Mouse (Mus musculus) MEL (cell line): ENCODE results near the gene Psmd9. TPM values are rescaled to one million over a fixed set of nuclear protein-coding genes. Genes with fewer than 3 reads are reported as not detected.
A peak's percentile ranks its signal among the peaks of the same experiment; 100 is the strongest.

Experiments used
- DNase-seq: peaks from one replicate; pipeline ENCODE4 v3.0.0; 2011; ENCODE audit warnings: low read depth, low spot score
- H3K27ac ChIP-seq: 2 replicates; pipeline ENCODE4 v1.5.1; 2012; ENCODE audit warnings: low read depth, mild to moderate bottlenecking, control low read depth, low read length, moderate library complexity; ENCODE audit not compliant: control insufficient read depth
- H3K27me3 ChIP-seq, 2 experiments: fragments of 150-350 bp in 1 of 2; sonication (generic) in 1 of 2; 2 replicates each; pipeline ENCODE4 v1.6.1; 2012; ENCODE audit warnings: low read length in 2 of 2, mild to moderate bottlenecking in 2 of 2, improper control_type of control experiment in 1 of 2, moderate library complexity in 1 of 2; ENCODE audit not compliant: insufficient read depth in 2 of 2, control insufficient read depth in 1 of 2
- H3K36me3 ChIP-seq, 2 experiments: 2 replicates each; pipeline ENCODE4 v1.6.1; 2012 to 2014; ENCODE audit warnings: low read length in 2 of 2, improper control_type of control experiment in 1 of 2, inconsistent platforms in 1 of 2, mild to moderate bottlenecking in 1 of 2; ENCODE audit not compliant: insufficient read depth in 2 of 2, control insufficient read depth in 1 of 2
- H3K4me1 ChIP-seq, 2 experiments: fragments of 150-350 bp in 1 of 2; sonication (generic) in 1 of 2; 2 replicates each; pipeline ENCODE4 v1.6.1; 2012; ENCODE audit warnings: low read length in 2 of 2, improper control_type of control experiment in 1 of 2, mild to moderate bottlenecking in 1 of 2; ENCODE audit not compliant: insufficient read depth in 2 of 2, control insufficient read depth in 1 of 2
- H3K4me3 ChIP-seq, 2 experiments: fragments of 150-350 bp in 1 of 2; sonication (generic) in 1 of 2; 2 replicates each; pipeline ENCODE4 v1.5.1; 2012; ENCODE audit warnings: low read depth in 2 of 2, low read length in 2 of 2, mild to moderate bottlenecking in 2 of 2, moderate library complexity in 2 of 2, control low read depth in 1 of 2, improper control_type of control experiment in 1 of 2; ENCODE audit not compliant: control insufficient read depth in 1 of 2, insufficient read depth in 1 of 2
- H3K79me2 ChIP-seq: 2 replicates; pipeline ENCODE4 v1.6.1; 2012; ENCODE audit warnings: mild to moderate bottlenecking, low read length, moderate library complexity; ENCODE audit not compliant: control insufficient read depth, poor library complexity, insufficient read depth
- H3K9ac ChIP-seq: 2 replicates; pipeline ENCODE4 v1.6.1; 2012; ENCODE audit warnings: low read depth, mild to moderate bottlenecking, control low read depth, low read length, moderate library complexity; ENCODE audit not compliant: control insufficient read depth, poor library complexity, severe bottlenecking
- H3K9me3 ChIP-seq: fragments of 150-350 bp; sonication (generic); replicated peaks from 2 replicates; pipeline ENCODE4 v1.6.1; 2012; ENCODE audit warnings: mild to moderate bottlenecking, low read length, improper control_type of control experiment, moderate library complexity; ENCODE audit not compliant: insufficient read depth
- CHD1 ChIP-seq: IDR thresholded peaks from 2 replicates; pipeline ENCODE4 v1.6.1; 2012; ENCODE audit warnings: low read depth, mild to moderate bottlenecking, inconsistent platforms, low read length, improper control_type of control experiment
- CHD2 ChIP-seq: IDR thresholded peaks from 2 replicates; pipeline ENCODE4 v1.6.1; 2011; ENCODE audit warnings: low read length, improper control_type of control experiment
- CTCF ChIP-seq, 3 experiments: IDR thresholded peaks in 2 of 3; conservative IDR thresholded peaks in 1 of 3; 2 replicates each; pipeline ENCODE4 v1.5.1; 2011 to 2012; ENCODE audit warnings: low read length in 3 of 3, low read depth in 2 of 3, mild to moderate bottlenecking in 2 of 3, improper control_type of control experiment in 1 of 3, inconsistent platforms in 1 of 3, mixed read lengths in 1 of 3, moderate library complexity in 1 of 3; ENCODE audit not compliant: control insufficient read depth in 1 of 3, insufficient read depth in 1 of 3, poor library complexity in 1 of 3, severe bottlenecking in 1 of 3
- E2F4 ChIP-seq: IDR thresholded peaks from 2 replicates; pipeline ENCODE4 v1.6.1; 2011; ENCODE audit warnings: low read depth, low read length, improper control_type of control experiment, borderline replicate concordance
- ELF1 ChIP-seq: IDR thresholded peaks from 2 replicates; pipeline ENCODE4 v1.6.1; 2014; ENCODE audit warnings: low read depth, mild to moderate bottlenecking, inconsistent platforms, low read length, improper control_type of control experiment, moderate library complexity
- GABPA ChIP-seq: IDR thresholded peaks from 2 replicates; pipeline ENCODE4 v1.6.1; 2012; ENCODE audit warnings: low read depth, mild to moderate bottlenecking, inconsistent platforms, low read length, improper control_type of control experiment, moderate library complexity
- HCFC1 ChIP-seq: IDR thresholded peaks from 2 replicates; pipeline ENCODE4 v1.6.1; 2012; ENCODE audit warnings: low read depth, mild to moderate bottlenecking, inconsistent platforms, low read length, improper control_type of control experiment, moderate library complexity
- JUND ChIP-seq: IDR thresholded peaks from 2 replicates; pipeline ENCODE4 v1.6.1; 2011; ENCODE audit warnings: low read depth, mild to moderate bottlenecking, improper control_type of control experiment, low read length
- KAT2A ChIP-seq: conservative IDR thresholded peaks from 2 replicates; pipeline ENCODE4 v1.6.1; 2012; ENCODE audit warnings: low read depth, low read length, improper control_type of control experiment, inconsistent platforms
- MAZ ChIP-seq: IDR thresholded peaks from 2 replicates; pipeline ENCODE4 v1.6.1; 2012; ENCODE audit warnings: low read depth, mild to moderate bottlenecking, inconsistent platforms, low read length, improper control_type of control experiment
- MEF2A ChIP-seq: IDR thresholded peaks from 2 replicates; pipeline ENCODE4 v1.6.1; 2014; ENCODE audit warnings: low read depth, mild to moderate bottlenecking, inconsistent platforms, low read length, improper control_type of control experiment; ENCODE audit not compliant: poor library complexity, insufficient replicate concordance, severe bottlenecking; ENCODE audit errors: extremely low read depth
- MXI1 ChIP-seq: IDR thresholded peaks from 2 replicates; pipeline ENCODE4 v1.6.1; 2011; ENCODE audit warnings: mild to moderate bottlenecking, low read depth, low read length, improper control_type of control experiment
- MYB ChIP-seq: IDR thresholded peaks from 2 replicates; pipeline ENCODE4 v1.6.1; 2011; ENCODE audit warnings: mild to moderate bottlenecking, low read depth, low read length, improper control_type of control experiment
- NELFE ChIP-seq: IDR thresholded peaks from 2 replicates; pipeline ENCODE4 v1.6.1; 2011; ENCODE audit warnings: low read depth, low read length, improper control_type of control experiment
- POLR2A ChIP-seq, 2 experiments: IDR thresholded peaks; 2 replicates each; pipeline ENCODE4 v1.6.1; 2011 to 2012; ENCODE audit warnings: low read length in 2 of 2, mild to moderate bottlenecking in 2 of 2, control low read depth in 1 of 2, improper control_type of control experiment in 1 of 2, low read depth in 1 of 2, moderate library complexity in 1 of 2; ENCODE audit not compliant: control insufficient read depth in 1 of 2, insufficient read depth in 1 of 2, poor library complexity in 1 of 2
- POLR2AphosphoS2 ChIP-seq: IDR thresholded peaks from 2 replicates; pipeline ENCODE4 v1.6.1; 2011; ENCODE audit warnings: low read length, improper control_type of control experiment
- SIN3A ChIP-seq: IDR thresholded peaks from 2 replicates; pipeline ENCODE4 v1.6.1; 2012; ENCODE audit warnings: low read length, improper control_type of control experiment, inconsistent platforms
- SMC3 ChIP-seq: IDR thresholded peaks from 2 replicates; pipeline ENCODE4 v1.6.1; 2011; ENCODE audit warnings: low read depth, low read length, improper control_type of control experiment
- TAL1 ChIP-seq: IDR thresholded peaks from 2 replicates; pipeline ENCODE4 v1.6.1; 2012; ENCODE audit warnings: mild to moderate bottlenecking, inconsistent platforms, low read length, moderate library complexity, mixed read lengths
- TBP ChIP-seq: IDR thresholded peaks from 2 replicates; pipeline ENCODE4 v1.8.0; 2011; ENCODE audit warnings: low read depth, low read length, improper control_type of control experiment
- TCF12 ChIP-seq: IDR thresholded peaks from 2 replicates; pipeline ENCODE4 v1.6.1; 2014; ENCODE audit warnings: low read depth, mild to moderate bottlenecking, inconsistent platforms, low read length, improper control_type of control experiment, moderate library complexity
- UBTF ChIP-seq: IDR thresholded peaks from 2 replicates; pipeline ENCODE4 v1.6.1; 2012; ENCODE audit warnings: low read depth, mild to moderate bottlenecking, inconsistent platforms, low read length, improper control_type of control experiment, moderate library complexity, borderline replicate concordance; ENCODE audit not compliant: insufficient read depth
- USF1 ChIP-seq: IDR thresholded peaks from 2 replicates; pipeline ENCODE4 v1.6.1; 2014; ENCODE audit warnings: low read depth, mild to moderate bottlenecking, inconsistent platforms, low read length, improper control_type of control experiment, moderate library complexity
- USF2 ChIP-seq, 2 experiments: IDR thresholded peaks; 2 replicates each; pipeline ENCODE4 v1.6.1; 2011 to 2012; ENCODE audit warnings: improper control_type of control experiment in 2 of 2, low read length in 2 of 2, borderline replicate concordance in 1 of 2, inconsistent platforms in 1 of 2, low read depth in 1 of 2, mild to moderate bottlenecking in 1 of 2; ENCODE audit not compliant: insufficient read depth in 1 of 2
- ZMIZ1 ChIP-seq: IDR thresholded peaks from 2 replicates; pipeline ENCODE4 v1.6.1; 2012; ENCODE audit warnings: low read depth, mild to moderate bottlenecking, inconsistent platforms, low read length, improper control_type of control experiment, moderate library complexity
- polyA plus RNA-seq, 2 experiments: library from polyadenylated mRNA; stranded (reverse) in 1 of 2; unstranded in 1 of 2; fragments of >175 nt in 1 of 2; fragments of >200 nt in 1 of 2; gene quantifications; 2 replicates each; pipeline versions ENCODE4 v1.2.1 to v1.2.4; 2012; ENCODE audit warnings: low replicate concordance in 2 of 2, low read depth in 1 of 2; ENCODE audit not compliant: insufficient read length in 2 of 2, insufficient read depth in 1 of 2, missing spikeins in 1 of 2
- total RNA-seq: library from RNA; depleted of rRNA; stranded (reverse); fragments of 300-350 nt; gene quantifications from 2 replicates; pipeline ENCODE4 v1.2.3, GENCODE M21; 2012

The Psmd9 gene
- total and polyA plus RNA-seq, 3 experiments = 32.0 to 54.6 TPM; not detected in 1

DNA sequence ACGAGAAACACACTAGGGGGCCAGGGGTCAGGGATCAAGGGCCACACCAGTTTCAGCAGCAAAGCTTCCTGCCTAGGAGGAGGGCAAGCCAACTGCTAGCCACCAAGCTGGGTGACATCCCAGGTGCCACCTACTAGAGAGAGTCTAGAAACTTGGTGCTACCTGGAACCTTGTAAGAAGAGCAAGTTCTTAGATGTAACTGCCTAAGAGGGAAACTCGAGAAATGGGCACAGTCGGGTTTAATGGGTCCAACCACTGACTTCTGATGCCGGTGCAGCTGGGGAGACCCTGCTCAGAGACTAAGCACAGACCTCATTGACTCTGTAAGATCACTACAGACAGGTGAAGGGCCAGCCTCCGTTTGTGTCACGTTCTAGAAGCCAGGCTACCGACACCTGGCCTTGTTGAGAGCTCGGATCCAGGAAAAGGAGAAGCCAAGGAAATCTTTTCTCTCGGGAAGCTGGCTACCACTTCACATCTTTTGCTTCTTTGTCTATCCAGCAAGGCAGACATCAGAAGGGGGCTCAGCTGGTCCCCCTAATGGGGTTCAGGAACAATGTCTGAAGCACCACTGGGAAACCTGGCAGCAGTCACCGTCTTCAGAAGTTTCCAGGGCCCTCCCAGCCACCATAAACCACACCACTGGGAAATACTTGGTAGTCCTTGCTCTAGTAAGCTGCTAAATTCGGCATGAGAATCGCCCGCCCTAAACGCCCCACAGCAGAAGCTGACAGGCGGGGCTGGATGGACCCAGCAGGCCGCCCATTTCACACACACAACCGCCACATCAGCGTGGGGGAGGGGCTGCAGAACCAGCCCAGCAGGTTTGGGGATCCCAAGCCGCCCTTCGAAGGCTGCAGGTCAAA, 31.9 kb upstream of the Psmd9 start (continued):
- TF ChIP-seq MXI1 = peak; percentile 26; the same call in 1 of the 2 replicates
- TF ChIP-seq CTCF (IDR thresholded peaks at IDR 0.05 in 2 of 3, conservative IDR thresholded peaks at IDR 0.05 in 1 of 3; ENCODE audit: control insufficient read depth in 1 of 3, insufficient read depth in 1 of 3, low read depth in 2 of 3, low read length in 3 of 3, poor library complexity in 1 of 3, severe bottlenecking in 1 of 3) = no peak
- TF ChIP-seq UBTF = 0 out of 2 replicates have a peak, but pooled peaks have one; percentile 70
- TF ChIP-seq TBP = no peak
- TF ChIP-seq USF1 = no peak
- TF ChIP-seq USF2 (IDR thresholded peaks at IDR 0.05; ENCODE audit: borderline replicate concordance in 1 of 2, insufficient read depth in 1 of 2, low read depth in 1 of 2, low read length in 2 of 2) = no peak
- TF ChIP-seq SMC3 = no peak

DNA sequence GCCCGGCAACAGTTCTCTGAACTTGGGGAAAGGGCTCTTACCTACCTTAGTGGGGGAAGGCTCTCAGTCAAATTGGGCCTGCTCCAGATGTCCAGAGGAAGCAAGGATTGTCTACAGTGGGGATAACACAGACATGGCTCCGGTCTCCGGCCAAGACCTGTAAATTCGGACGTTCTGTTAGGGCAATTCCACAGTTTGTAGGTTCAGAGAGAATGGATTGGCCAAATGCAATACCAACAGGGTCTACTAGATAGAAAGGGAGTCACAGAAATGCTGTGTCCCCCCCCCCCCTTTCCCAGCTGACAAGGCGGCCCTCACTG, 31.3 kb upstream of the Psmd9 start:
- TF ChIP-seq MEF2A (no peak), NELFE (no peak), CHD2 (no peak), POLR2A (IDR thresholded peaks at IDR 0.05; ENCODE audit: control insufficient read depth in 1 of 2, insufficient read depth in 1 of 2, low read depth in 1 of 2, low read length in 2 of 2, poor library complexity in 1 of 2) (peak in 1 of 2 experiments; percentile 37; a peak in 2 of 4 replicates), SIN3A (peak; percentile 41), GABPA (no peak), E2F4 (no peak)
- Histone ChIP-seq H3K27ac (peak overlapping the region; percentile 100), H3K4me1 (peaks cover 4 to 30% of the 10 kb centered on the region in 2 experiments; a peak in 3 of 4 replicates), H3K9ac (peak overlapping the region; percentile 93), H3K9me3 (no peaks in the 10 kb centered on the region), H3K4me3 (peak overlapping the region; percentile 63 to 71), H3K36me3 (peaks cover 0 to 29% of the 10 kb centered on the region in 2 experiments; a peak in 2 of 4 replicates), H3K27me3 (no peaks in the 10 kb centered on the region), H3K79me2 (peaks cover 54% of the 10 kb centered on the region)
- no peak for DNase-seq

DNA sequence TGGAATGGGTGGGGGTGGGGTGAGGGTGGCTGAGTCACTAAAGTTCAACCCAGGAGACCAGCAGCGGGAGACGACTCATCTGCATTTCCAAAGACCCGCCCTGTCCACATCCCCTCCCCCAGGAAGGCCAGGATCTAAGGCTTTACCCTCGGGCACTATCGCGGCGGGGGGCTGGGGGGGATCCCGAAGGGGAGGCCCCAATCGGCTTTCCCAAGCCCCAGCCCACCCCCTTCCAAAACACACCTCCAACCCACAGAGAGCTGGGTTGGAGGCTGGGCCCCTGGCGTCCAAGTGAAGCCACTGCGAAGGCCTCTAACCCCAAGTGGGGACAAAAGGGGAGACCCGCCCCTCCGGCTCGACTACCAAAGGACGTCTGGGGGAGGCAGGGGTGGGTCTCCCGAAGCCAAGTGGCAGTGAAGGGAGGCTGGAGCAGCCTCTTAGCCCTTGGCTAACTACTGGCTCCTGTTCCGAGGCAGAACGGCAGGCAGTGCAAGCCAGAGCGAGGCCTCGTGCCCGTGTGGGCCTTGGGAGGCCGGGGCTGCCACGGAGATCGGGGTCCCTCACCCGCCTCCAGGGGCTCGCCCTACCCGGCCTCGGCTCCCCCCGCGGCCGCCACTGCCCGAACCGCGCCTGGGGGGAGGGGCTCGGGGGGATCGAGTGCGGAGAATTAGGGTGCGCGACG, 30.8 kb upstream of the Psmd9 start:
- peaks cover 0 to 26% of the 10 kb centered on the region in 2 experiments; a peak in 2 of 4 replicates for H3K36me3 ChIP-seq
- peak overlapping the region; percentile 100 for H3K27ac ChIP-seq
- H3K79me2 ChIP-seq = peaks cover 59% of the 10 kb centered on the region
- no peaks in the 10 kb centered on the region for H3K27me3 ChIP-seq
- peak overlapping the region; percentile 78 to 81 for H3K4me3 ChIP-seq
- DNase-seq = peak; percentile 93
- H3K9ac ChIP-seq = peak overlapping the region; percentile 98
- peaks cover 3 to 27% of the 10 kb centered on the region in 2 experiments; a peak in 3 of 4 replicates for H3K4me1 ChIP-seq
- H3K9me3 ChIP-seq = no peaks in the 10 kb centered on the region
- TF ChIP-seq ELF1 (0 out of 2 replicates have a peak, but pooled peaks have one; percentile 41), MAZ (peak; percentile 81), TAL1 (no peak), TCF12 (0 out of 2 replicates have a peak, but pooled peaks have one; percentile 21), MYB (0 out of 2 replicates have a peak, but pooled peaks have one; percentile 12), KAT2A (peak; percentile 41; the same call in 1 of the 2 replicates), CHD1 (no peak; the same call in 1 of the 2 replicates), POLR2AphosphoS2 (no peak; the same call in none of the 2 replicates), ZMIZ1 (peak; percentile 51), CTCF (IDR thresholded peaks at IDR 0.05 in 2 of 3, conservative IDR thresholded peaks at IDR 0.05 in 1 of 3; ENCODE audit: control insufficient read depth in 1 of 3, insufficient read depth in 1 of 3, low read depth in 2 of 3, low read length in 3 of 3, poor library complexity in 1 of 3, severe bottlenecking in 1 of 3) (no peak), UBTF (no peak), JUND (no peak; the same call in 1 of the 2 replicates), CHD2 (no peak; the same call in 1 of the 2 replicates), HCFC1 (peak; percentile 57; the same call in 1 of the 2 replicates), MEF2A (peak; percentile 8; the same call in 1 of the 2 replicates)
